9 mouse cellular contexts compared by ENCODE assay signal in genomic region chr2:153712646-153713091, GRCm38 (mm10). TPM values are rescaled to one million over a fixed set of nuclear protein-coding genes. Genes with fewer than 3 reads are reported as not detected.
DNase-seq lines count a peak whose midpoint lies in the region; ATAC-seq lines count a peak whose summit lies in the region.
"Had no signal": no experiment of that assay in that cellular context is flagged by ENCODE, and none has a peak within 500 bp of the region (broad histone marks: within the 10 kb centered on the region; RNA-seq: fewer than 3 reads in every experiment).

No protein-coding gene starts in this region.

- ATAC-seq in heart, embryonic 13.5 days (ENCODE audit: extremely low read depth, insufficient number of reproducible peaks, low FRiP score, low TSS enrichment): no peak
- ATAC-seq in embryonic facial prominence, embryonic 14.5 days (ENCODE audit: low read depth): peak; percentile 38; the same call in 1 of the 2 replicates
- ATAC-seq in lung, embryonic 15.5 days (ENCODE audit: borderline replicate concordance, extremely low read depth, low FRiP score, low TSS enrichment): peak; percentile 69; the same call in 1 of the 2 replicates

- peak overlapping the region; percentile 79 for H3K27ac ChIP-seq in heart, embryonic 13.5 days (replicated peaks)
- H3K27ac ChIP-seq in embryonic facial prominence, embryonic 14.5 days (replicated peaks; ENCODE audit: low read depth, low read length): peak overlapping the region; percentile 39
- peak overlapping the region; percentile 68 for H3K27ac ChIP-seq in lung, embryonic 15.5 days

- H3K4me1 ChIP-seq in heart, embryonic 13.5 days: peaks cover 37% of the 10 kb centered on the region
- H3K4me1 ChIP-seq in embryonic facial prominence, embryonic 14.5 days (ENCODE audit: control insufficient read depth, insufficient read depth, low read length): peaks cover 8% of the 10 kb centered on the region; the same call in 1 of the 2 replicates
- H3K4me1 ChIP-seq in lung, embryonic 15.5 days: peaks cover 23% of the 10 kb centered on the region

- no peaks in the 10 kb centered on the region for H3K9me3 ChIP-seq in heart, embryonic 13.5 days
- H3K9me3 ChIP-seq in embryonic facial prominence, embryonic 14.5 days (ENCODE audit: control insufficient read depth, low read length): no peaks in the 10 kb centered on the region
- no peaks in the 10 kb centered on the region for H3K9me3 ChIP-seq in lung, embryonic 15.5 days

- no peak for DNase-seq in heart, adult 9 months (ENCODE audit: low spot score in 2 of 2)
- peak; percentile 17 for DNase-seq in embryonic facial prominence, embryonic 14.5 days (ENCODE audit: low spot score)
- DNase-seq in layer of hippocampus, adult 9-10 months (ENCODE audit: low spot score): peak; percentile 24
- DNase-seq in right cerebral cortex, postnatal 4 days: peak; percentile 5
- DNase-seq in gastrocnemius, postnatal 4 days (ENCODE audit: low spot score in 2 of 2): no peak
- no peak for DNase-seq in cerebellum, postnatal 36 days

- H3K4me2 ChIP-seq in heart, embryonic 13.5 days: peak overlapping the region; percentile 18; the same call in 1 of the 2 replicates
- H3K4me2 ChIP-seq in embryonic facial prominence, embryonic 14.5 days (ENCODE audit: low read depth, low read length): no peak overlapping the region
- H3K4me2 ChIP-seq in lung, embryonic 15.5 days: no peak overlapping the region

- H3K9ac ChIP-seq in heart, embryonic 13.5 days: peak overlapping the region; percentile 55
- H3K9ac ChIP-seq in embryonic facial prominence, embryonic 14.5 days (ENCODE audit: low read depth, low read length): no peak overlapping the region
- H3K9ac ChIP-seq in lung, embryonic 15.5 days: no peak overlapping the region

- H3K36me3 ChIP-seq in heart, embryonic 13.5 days: no peaks in the 10 kb centered on the region
- H3K36me3 ChIP-seq in embryonic facial prominence, embryonic 14.5 days (ENCODE audit: control insufficient read depth, insufficient read depth, low read length): no peaks in the 10 kb centered on the region
- no peaks in the 10 kb centered on the region for H3K36me3 ChIP-seq in lung, embryonic 15.5 days

- 17% methylated on average over 3 of the region's 3 CpGs for WGBS in heart, embryonic 13.5 days
- WGBS in embryonic facial prominence, embryonic 14.5 days: 31% methylated on average over 3 of the region's 3 CpGs
- 45% methylated on average over 3 of the region's 3 CpGs for WGBS in lung, embryonic 15.5 days

- H3K4me3 ChIP-seq in heart, embryonic 13.5 days: no peak overlapping the region
- no peak overlapping the region for H3K4me3 ChIP-seq in embryonic facial prominence, embryonic 14.5 days (ENCODE audit: low read depth, low read length)
- no peak overlapping the region for H3K4me3 ChIP-seq in lung, embryonic 15.5 days
- H3K4me3 ChIP-seq: erythroblast, embryonic 14.5 days had no signal

- no peaks in the 10 kb centered on the region for H3K27me3 ChIP-seq in heart, embryonic 13.5 days (replicated peaks)
- H3K27me3 ChIP-seq in embryonic facial prominence, embryonic 14.5 days (replicated peaks; ENCODE audit: control insufficient read depth, insufficient read depth, low read length): no peaks in the 10 kb centered on the region
- no peaks in the 10 kb centered on the region for H3K27me3 ChIP-seq in lung, embryonic 15.5 days

RNA-seq across cellular contexts. Expression of gene Dnmt3c, which starts 16.2 kb away (rescaled TPM):
- not detected in 2 replicates for polyA plus RNA-seq in heart, embryonic 13.5 days (2015; fragmentation: Nextera tagmentation; extraction: Ambion mirVana)
- not detected in 2 replicates for polyA plus RNA-seq in embryonic facial prominence, embryonic 14.5 days (2014; fragmentation: Nextera tagmentation; extraction: Ambion mirVana)
- not detected in 2 replicates for polyA plus RNA-seq in lung, embryonic 15.5 days (2015; fragmentation: Nextera tagmentation; extraction: Ambion mirVana)
- under 1 TPM in 1 of 2 experiments, not detected in 1; 0.83 TPM for total RNA-seq in gastrocnemius, postnatal 4 days (2021)
- polyA plus RNA-seq: erythroblast, embryonic 14.5 days had no signal

RNA-seq across cellular contexts. Expression of gene Mapre1, which starts 28.4 kb away (rescaled TPM):
- polyA plus RNA-seq in heart, embryonic 13.5 days (2015; fragmentation: Nextera tagmentation; extraction: Ambion mirVana): 232 and 254 TPM in 2 replicates
- polyA plus RNA-seq in embryonic facial prominence, embryonic 14.5 days (2014; fragmentation: Nextera tagmentation; extraction: Ambion mirVana): 228 and 238 TPM in 2 replicates
- polyA plus RNA-seq in lung, embryonic 15.5 days (2015; fragmentation: Nextera tagmentation; extraction: Ambion mirVana): 257 and 262 TPM in 2 replicates
- 100 to 1,000 TPM; 110 to 127 TPM for total RNA-seq in gastrocnemius, postnatal 4 days (2021)

Comparison
In these comparisons a context has a peak if more than half of its experiments do, and no peak if none do; other contexts are left out.
1. DNase-seq: peak in embryonic facial prominence, embryonic 14.5 days (single experiment), layer of hippocampus, adult 9-10 months (single experiment) and right cerebral cortex, postnatal 4 days (single experiment); none in heart, adult 9 months (0 of 2), gastrocnemius, postnatal 4 days (0 of 2) and cerebellum, postnatal 36 days (0 of 2).
2. Peak in every context shown above with its lines, with median percentiles within 50 percentile points of each other: H3K27ac ChIP-seq.